Mouse (Mus musculus) gastrocnemius, adult 2 months (tissue): ENCODE results near the gene Olfr895. TPM values are rescaled to one million over a fixed set of nuclear protein-coding genes. Genes with fewer than 3 reads are reported as not detected.

Experiments
- DNase-seq: peaks from one replicate; pipeline ENCODE4 v3.0.0; 2022
- H3K27ac ChIP-seq: fragments of 200-600 bp; 2 replicates; pipeline ENCODE4 v1.8.1; 2022; ENCODE audit warnings: mild to moderate bottlenecking
- H3K4me3 ChIP-seq: fragments of 200-600 bp; 2 replicates; pipeline ENCODE4 v1.8.1; 2022; ENCODE audit warnings: mild to moderate bottlenecking, moderate library complexity
- CTCF ChIP-seq: fragments of 200-600 bp; IDR thresholded peaks from 2 replicates; pipeline ENCODE4 v1.8.1; 2022; ENCODE audit warnings: antibody characterized with exemption, mild to moderate bottlenecking, moderate library complexity
- intact Hi-C: fragments of 180-260 bp; cut with DNase I; formaldehyde crosslinking; loops from one replicate; pipeline ENCODE4 v1.15.1; 2025
- long read RNA-seq, 2 experiments: library from polyadenylated mRNA; stranded (forward); transcript quantifications; one replicate each; pipeline ENCODE4 v2.0.0; 2021
- total RNA-seq, 2 experiments: library from RNA; stranded (reverse); gene quantifications; 2 replicates each; pipeline ENCODE4 v1.2.3; 2021

Gene Olfr895
- total RNA-seq = not detected
- long read RNA-seq, experiment 1 = 0 reads
- long read RNA-seq, experiment 2 = 0 reads

DNA sequence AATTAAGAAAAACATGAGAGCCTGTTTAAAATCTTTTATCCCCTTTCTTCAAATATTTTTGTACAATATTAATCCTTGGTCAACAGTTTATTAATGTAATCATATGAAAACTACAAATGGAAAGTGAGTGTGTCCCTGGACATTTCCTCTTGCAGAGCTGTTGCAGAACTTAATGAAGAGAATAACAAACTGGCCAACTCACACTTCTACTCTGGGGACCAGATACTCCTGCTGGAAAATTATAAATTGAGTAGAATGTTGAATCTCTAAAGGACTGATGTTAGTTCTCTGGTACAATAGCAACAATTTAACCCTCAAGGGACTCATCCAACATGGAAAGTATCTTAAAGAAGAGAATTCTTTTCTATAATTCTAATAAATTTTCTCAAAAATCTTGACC, at the start of gene Olfr895:
Gene Olfr895, plus strand, starts transcription at position 301 of the 400 bp plus-strand sequence.
- no peak for DNase-seq
- no peak within 1 kb of the TSS for H3K27ac ChIP-seq
- no peak for TF ChIP-seq CTCF
- no peak within 1 kb of the TSS for H3K4me3 ChIP-seq
- intact Hi-C loops = no loop called here

- no peak within 1 kb of the TSS for H3K4me3 ChIP-seq
- TF ChIP-seq CTCF = no peak
- intact Hi-C loops = no loop called here
- no peak for DNase-seq
- no peak within 1 kb of the TSS for H3K27ac ChIP-seq
These were observed 15.2 kb upstream of the Olfr895 start, which contains the start of gene Olfr143 for GRCm38 (mm10) chr9:38252474-38252873. TSS of gene Olfr143 (plus strand) at chr9:38252774.

- H3K4me3 ChIP-seq = no peak within 1 kb of the TSS
- no peak for TF ChIP-seq CTCF
- intact Hi-C loops = no loop called here
- no peak for DNase-seq
- no peak within 1 kb of the TSS for H3K27ac ChIP-seq
These were observed 23.2 kb downstream of the Olfr895 start, which contains the start of gene Olfr896-ps1 for GRCm38 (mm10) chr9:38290807-38291206. TSS of gene Olfr896-ps1 (plus strand) at chr9:38291107.

Other genes with a start within 250 kb of the Olfr895 start
- gene Olfr883, start 242.0 kb upstream of the Olfr895 start, total RNA-seq = not detected
- gene Olfr884, start 221.3 kb upstream of the Olfr895 start, total RNA-seq = not detected
- gene Olfr885, start 206.5 kb upstream of the Olfr895 start, total RNA-seq = not detected
- gene Olfr887, start 183.8 kb upstream of the Olfr895 start, total RNA-seq = not detected
- gene Olfr888, start 159.7 kb upstream of the Olfr895 start, total RNA-seq = not detected
- not detected for gene Olfr889, start 152.7 kb upstream of the Olfr895 start, total RNA-seq
- gene Olfr890, start 125.3 kb upstream of the Olfr895 start, total RNA-seq = not detected
- not detected for gene Olfr891, start 87.0 kb upstream of the Olfr895 start, total RNA-seq
- not detected for gene Olfr893, start 59.5 kb upstream of the Olfr895 start, total RNA-seq
- not detected for gene Olfr894, start 49.8 kb upstream of the Olfr895 start, total RNA-seq
- not detected for gene Olfr143, start 15.1 kb upstream of the Olfr895 start, total RNA-seq
- gene Olfr896-ps1, start 23.3 kb downstream of the Olfr895 start, total RNA-seq = not detected
- gene Olfr25, start 61.2 kb downstream of the Olfr895 start, total RNA-seq = not detected
- gene Olfr898, start 80.6 kb downstream of the Olfr895 start, total RNA-seq = not detected
- not detected for gene Olfr250, start 99.0 kb downstream of the Olfr895 start, total RNA-seq
- gene Olfr251, start 109.2 kb downstream of the Olfr895 start, total RNA-seq = not detected
- not detected for gene Olfr147, start 133.8 kb downstream of the Olfr895 start, total RNA-seq
- not detected for gene Olfr901, start 161.6 kb downstream of the Olfr895 start, total RNA-seq
- gene Olfr902, start 179.8 kb downstream of the Olfr895 start, total RNA-seq = not detected
- not detected for gene Olfr904, start 195.3 kb downstream of the Olfr895 start, total RNA-seq
- gene Olfr905, start 203.3 kb downstream of the Olfr895 start, total RNA-seq = not detected
- gene Olfr906, start 219.2 kb downstream of the Olfr895 start, total RNA-seq = not detected
- gene Olfr907, start 227.9 kb downstream of the Olfr895 start, total RNA-seq = not detected